Mouse (Mus musculus) cerebellum, adult 11 months (tissue): ENCODE measurements at regions not wholly inside any gene's neighbourhood (a gene's known extent, or its start where the extent isn't known, plus 50 kb on each side); places are given as distances from the start of the nearest gene placed in this dataset.
A peak's percentile ranks its signal among the peaks of the same experiment; 100 is the strongest.

ENCODE experiments used
- DNase-seq: peaks from one replicate; pipeline ENCODE4 v3.0.0; 2022

DNA sequence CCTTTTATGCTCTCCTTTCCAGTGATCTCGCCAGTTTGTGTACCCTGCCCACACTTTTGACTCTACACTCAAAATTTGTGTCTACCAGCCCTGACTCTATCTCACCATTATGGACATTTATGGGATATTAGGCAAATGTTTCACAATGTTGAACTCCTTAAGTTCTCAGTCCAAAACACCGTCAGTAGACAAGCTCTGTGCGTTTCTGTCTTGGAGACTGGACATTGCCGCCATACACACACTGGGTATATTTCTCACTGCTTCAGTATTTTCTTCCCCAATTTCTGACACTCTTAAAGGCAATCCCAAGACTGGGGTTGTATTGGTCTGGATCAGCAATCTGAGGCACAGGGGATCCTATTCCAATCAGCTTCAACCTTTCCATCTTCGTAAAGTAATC lies 75.6 kb downstream of the Oxgr1 start:
- DNase-seq: no peak

DNA sequence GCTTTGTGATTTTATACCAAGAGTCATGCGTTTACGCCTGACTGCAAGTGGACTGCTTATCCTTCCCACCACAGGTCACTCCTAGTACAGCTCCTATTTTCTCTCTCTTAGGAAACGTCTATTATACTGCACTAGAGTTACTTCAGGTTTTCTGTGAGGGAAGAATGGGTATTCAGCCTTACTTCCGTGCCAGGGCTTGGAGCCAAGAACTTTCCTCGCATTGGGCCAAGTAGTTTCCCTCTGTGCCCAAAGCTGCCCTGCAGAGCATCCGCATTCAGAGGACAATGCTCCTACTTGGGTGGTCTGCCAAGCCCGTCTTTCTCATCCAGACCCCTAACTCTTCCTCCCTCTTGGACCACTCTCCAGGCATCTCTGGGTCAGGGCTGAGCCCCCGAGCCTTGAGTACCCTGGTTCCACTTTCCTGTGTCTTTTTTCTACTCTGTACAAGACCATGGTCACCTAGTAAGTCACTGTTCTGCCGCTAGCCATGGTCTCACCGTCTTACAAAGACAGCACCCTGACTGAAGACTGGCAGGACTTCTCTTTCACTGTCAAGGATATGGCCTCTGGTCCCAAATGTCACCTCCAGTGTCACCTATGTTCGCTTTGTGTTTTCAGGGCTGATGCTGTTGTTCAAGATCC lies 76.3 kb downstream of the Oxgr1 start:
- peak; percentile 8 for DNase-seq

DNA sequence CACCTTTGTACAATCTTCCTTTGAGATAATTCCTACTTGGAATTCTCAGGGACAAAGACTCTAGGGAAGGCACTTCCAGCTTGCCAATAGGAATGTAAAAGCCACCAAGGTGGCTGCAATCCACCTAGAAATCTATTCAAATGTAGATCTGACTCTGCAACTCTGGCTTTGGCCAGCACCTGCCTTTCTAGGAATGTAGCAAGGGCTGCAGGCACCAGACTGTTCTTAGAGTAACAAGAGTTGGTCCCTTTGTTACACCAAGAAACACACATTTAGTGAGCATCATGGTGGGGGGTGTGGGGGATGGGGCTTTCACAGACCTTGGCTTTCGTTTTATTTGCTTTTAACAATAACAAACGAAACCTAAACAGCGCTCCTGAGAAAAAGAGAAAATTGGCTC lies 78.5 kb downstream of the Oxgr1 start:
- no peak for DNase-seq

- no peak for DNase-seq
These were observed 88.4 kb downstream of the Oxgr1 start for GRCm38 (mm10) chr14:119953861-119954260.

DNA sequence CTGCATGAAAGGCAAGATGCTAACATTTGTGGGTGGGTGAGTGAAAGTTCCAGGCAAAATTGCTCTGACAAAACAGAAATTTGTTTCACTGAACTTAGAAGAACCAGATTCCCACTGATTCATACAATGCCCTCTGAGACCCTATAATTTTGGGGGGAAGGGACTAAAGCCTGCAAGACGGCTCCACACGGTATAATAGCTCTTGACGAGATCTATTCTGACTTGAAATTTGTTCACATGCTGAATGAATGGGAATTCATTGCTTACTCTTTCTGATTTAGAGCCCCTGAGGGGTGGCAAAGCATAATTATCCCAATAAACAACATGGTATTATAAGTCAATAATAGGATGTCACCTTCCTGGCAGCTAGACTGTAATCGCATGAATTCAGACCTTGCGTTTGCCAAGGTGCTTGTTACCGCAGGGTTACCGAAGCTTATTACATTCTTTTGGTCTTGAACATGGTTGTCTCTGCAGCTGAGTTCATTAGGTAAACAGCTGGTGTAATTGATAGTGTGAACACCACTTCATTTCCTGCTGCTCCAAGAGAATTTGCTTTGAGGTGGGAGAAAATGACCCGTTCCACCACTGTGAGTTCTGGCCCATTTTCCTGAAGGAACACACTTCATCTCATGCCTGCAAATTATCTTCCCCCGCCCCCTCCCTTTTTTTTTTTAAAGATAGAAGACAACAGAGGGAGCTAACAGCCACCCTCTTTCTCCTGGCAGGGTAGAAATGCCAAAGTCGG lies 89.2 kb downstream of the Oxgr1 start:
- no peak for DNase-seq
